Mouse (Mus musculus) retina, embryonic 14.5 days (tissue): ENCODE measurements at regions not wholly inside any gene's neighbourhood (a gene's known extent, or its start where the extent isn't known, plus 50 kb on each side); places are given as distances from the start of the nearest gene placed in this dataset.

Experiments
- DNase-seq: peaks from one replicate; pipeline ENCODE4 v3.0.0-alpha.2; 2015; ENCODE audit warnings: low spot score

DNA sequence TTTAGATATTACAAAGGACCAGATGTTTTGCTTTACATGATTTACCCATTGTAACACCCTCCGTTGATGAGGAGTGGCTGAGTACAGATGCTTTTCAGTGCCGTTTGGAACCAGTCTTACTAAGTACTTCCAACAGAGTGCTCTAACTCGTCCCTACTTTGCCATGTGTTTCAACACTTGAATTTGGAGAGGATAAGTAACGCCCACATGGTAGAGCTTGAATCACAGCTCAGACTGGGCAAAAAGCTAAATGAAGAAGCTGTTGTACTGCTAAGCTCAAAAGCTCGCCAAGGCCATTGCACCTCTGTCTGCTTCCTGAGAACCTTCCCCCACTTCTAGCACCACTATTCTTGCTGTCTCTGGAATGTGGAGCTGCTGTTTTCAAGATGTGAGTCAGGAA is 471.1 kb downstream of the Nfib start:
- DNase-seq, result no peak

- no peak for DNase-seq
These were observed 479.1 kb downstream of the Nfib start for GRCm38 (mm10) chr4:82226197-82227119.

DNA sequence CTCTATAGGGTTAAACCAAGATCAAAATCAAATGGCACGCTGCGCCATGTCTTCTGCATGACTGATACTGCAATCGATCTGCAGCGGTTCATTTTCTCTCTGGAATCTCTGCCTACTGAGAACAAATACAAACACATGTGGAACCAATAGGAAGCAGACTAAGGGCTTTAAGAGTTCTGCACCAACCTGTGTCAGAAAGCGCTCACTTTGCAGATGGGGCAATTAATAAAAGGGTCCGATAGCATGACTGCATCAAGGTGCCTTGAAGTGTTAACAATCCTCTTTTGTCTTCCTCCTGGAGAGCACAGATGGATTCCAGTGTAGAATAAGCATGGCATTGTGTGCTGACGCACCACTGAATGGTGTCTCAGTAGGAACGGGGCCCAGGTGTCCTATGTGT is 484.8 kb downstream of the Nfib start:
- peak; percentile 66 for DNase-seq

DNA sequence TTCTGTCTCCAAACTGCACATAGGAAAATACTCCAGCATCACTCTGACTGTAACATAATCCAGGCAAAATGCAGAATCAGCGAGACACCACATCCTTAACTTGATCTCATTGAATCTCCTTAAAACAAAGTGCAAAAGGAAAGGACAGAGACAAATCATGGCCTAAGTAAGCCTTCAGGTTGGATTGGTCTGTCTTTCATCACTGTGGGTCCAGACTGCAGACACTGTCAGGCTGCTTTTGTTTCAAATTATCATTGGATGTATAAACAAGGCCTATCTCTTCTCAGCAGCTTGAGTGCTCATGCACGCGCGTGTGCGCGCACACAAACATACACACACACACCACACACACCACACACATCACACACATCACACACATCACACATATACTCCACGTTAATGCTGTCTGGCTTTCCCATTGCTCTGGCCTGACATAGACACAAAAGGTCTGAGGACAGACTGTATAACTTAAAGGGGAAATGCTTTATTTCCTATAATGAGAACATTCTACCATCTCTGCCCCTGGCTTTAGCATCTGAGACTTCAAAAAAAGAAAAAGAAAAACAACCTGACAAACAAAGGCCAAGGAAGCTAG is 485.3 kb downstream of the Nfib start:
- DNase-seq, result no peak

DNA sequence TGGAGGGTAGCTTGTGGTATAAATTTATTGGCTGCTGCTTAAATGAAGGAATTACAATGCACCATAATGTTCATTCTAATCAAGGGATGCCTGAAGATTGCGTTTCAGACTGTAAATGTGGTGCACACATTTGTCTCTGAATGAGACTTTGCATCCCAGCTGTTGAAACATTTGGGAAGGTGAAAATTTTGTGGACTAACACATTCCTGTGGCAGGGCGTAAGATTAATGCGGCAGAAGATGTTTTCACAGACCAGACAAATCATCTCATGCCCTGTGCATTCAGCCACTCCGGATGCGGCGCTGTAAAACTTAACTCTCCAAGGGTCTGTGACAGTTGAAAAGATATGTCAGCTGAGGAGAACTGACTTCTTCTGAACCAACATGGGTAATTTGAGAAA is 486.9 kb downstream of the Nfib start:
- DNase-seq, result no peak

GRCm38 (mm10) chr4:82207031-82207430 is 498.5 kb downstream of the Nfib start:
- no peak for DNase-seq

- DNase-seq, result no peak
These were observed 505.2 kb downstream of the Nfib start for GRCm38 (mm10) chr4:82200306-82200705.

GRCm38 (mm10) chr4:82199118-82199517 is 506.4 kb downstream of the Nfib start:
- no peak for DNase-seq

DNA sequence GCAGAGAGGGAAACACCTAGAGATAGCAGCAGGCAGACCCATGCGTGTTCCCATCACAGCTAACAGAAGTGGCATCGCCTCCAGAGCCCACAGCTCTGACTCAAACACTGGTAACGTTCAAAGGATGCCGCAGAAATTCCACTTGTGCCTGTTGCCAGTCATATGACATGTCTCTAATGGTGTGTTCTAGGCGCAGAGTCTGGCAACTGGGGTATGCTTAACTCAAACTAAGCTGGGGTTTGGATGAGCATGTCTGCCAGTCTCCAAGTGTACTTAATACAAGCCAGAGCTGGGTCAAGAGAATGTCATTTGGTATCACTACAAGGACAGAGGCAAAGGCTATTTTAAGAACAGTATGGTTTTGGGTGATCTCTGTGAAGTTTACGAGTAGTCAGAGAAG is 507.9 kb downstream of the Nfib start:
- no peak for DNase-seq

DNA sequence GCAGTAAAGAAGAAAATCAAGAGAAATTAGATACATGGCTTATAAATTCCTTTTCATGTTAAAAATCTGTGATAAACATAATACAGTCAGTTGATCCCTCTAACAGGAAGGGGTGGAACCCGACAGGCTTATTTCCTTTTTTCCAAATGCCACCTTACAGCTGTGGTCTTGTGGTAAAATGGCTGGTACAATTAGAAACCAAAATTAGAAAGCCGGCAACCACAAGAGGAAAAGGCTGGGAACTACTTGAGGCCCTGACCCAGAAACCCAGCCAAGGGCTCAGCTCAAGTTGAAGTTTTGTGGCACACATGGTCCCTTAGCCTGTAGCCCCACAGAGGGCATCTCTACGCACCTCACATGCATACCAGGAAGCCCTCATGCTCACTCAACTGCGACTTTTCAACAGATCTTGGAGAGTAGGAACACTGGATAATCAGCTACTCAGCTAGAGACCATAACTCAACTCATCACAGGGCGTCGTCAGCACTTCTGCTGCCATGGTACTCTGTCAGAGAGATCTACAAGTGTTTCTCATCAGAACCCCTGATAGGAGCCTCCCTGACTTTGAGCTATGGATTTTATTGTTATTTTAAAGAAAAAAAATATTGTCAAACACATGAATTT is 509.4 kb downstream of the Nfib start:
- DNase-seq, result no peak

GRCm38 (mm10) chr4:82193905-82194304 is 511.6 kb downstream of the Nfib start:
- DNase-seq, result no peak

DNA sequence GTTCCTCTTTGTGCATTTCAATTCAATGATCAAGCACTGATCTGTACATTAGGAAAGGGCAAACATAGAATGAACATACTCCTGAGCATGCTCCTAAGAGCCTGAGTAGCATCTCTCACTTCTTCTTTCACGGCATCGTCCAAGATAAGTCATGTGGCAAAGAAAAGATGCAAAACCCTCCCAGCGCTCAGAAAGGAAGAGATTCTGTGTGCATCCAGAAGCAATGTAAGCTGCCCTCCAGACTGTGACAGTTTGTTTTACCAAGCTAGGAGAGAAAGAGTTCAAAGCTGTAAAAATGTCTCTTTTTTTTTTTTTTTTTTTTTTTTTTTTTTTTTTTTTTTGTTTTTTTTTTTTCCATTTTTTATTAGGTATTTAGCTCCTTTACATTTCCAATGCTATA is 518.7 kb downstream of the Nfib start:
- DNase-seq, result no peak

GRCm38 (mm10) chr4:82183974-82184373 is 521.6 kb downstream of the Nfib start:
- DNase-seq, result no peak

DNA sequence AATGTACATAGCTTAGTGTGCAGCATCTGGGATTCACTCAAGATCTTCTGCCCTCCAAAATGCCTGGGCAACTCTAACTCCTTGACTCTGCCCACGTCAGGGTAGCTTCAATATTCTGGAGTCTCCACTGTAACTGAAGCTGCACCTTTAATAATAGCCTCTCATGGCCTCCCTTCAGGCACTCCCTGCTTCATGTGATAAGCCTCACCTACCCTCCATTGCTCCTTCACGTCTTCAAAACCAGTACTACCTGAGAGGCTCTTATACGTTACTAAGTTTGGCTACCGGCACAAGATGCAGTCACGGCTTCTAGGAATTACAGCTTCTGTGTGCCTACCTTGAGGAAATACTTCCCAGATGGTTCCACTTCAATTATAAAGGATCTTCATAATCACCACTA is 527.4 kb downstream of the Nfib start:
- no peak for DNase-seq

DNA sequence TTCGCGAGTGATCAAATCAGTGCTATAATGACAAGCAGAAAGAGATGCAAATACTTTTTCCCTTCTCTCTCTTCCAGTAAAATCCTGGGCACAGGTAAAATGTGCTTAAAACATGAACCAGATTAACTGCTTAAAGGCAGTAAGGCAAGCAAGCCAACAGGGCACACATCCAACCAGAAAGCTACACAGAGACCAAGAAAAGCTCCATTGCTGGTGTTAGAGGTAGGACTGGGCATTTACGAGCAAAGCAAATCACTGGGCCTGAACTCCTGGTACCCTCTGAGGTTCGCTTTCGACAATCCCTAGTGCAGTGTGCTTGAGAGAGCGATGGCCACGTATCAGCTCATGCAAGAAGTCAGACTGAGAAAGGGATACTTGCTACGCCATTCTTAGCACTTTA is 528.8 kb downstream of the Nfib start:
- DNase-seq, result no peak

- no peak for DNase-seq
These were observed 532.0 kb downstream of the Nfib start for GRCm38 (mm10) chr4:82173461-82174085.

GRCm38 (mm10) chr4:82170930-82171329 is 534.6 kb downstream of the Nfib start:
- DNase-seq, result no peak

- DNase-seq, result no peak
These were observed 537.5 kb downstream of the Nfib start for GRCm38 (mm10) chr4:82168032-82168431.

DNA sequence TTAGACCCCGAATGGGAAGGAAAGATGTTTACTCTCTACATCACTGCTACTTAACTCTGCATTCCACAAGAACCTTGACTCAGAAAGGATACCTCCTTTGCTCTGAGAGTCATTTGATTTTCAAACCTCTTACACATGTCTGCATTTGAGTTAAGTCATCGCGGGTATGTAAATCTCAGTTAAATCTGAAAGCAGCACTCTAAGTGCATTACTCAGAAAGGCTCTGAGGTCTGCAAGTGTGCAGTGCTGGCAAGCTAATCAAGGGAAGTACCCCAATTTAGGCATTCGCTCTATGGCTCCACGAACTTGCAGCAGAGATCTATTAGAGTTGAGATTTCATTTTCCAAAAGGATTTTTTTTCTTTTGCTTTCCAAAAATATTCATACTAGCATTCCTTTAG is 538.2 kb downstream of the Nfib start:
- no peak for DNase-seq

DNA sequence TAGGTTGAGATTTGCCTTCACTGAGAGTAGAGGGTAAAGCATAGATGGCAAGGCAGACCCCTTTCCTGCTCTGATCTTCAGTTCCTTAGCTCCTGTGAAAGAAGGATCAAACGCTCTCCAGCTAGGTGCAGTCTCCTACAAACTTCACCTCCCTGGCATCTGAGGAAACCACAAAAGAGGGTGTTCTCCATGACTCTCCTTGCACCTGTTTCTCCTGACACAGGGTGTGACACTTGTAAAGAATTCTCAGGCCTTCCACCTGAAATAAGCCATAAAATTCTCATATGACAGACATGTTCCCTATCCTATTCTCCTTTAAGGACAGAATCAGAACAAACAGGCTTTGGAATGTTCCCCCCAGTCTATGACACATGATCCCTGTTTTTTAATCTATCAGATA is 538.7 kb downstream of the Nfib start:
- no peak for DNase-seq

- no peak for DNase-seq
These were observed 539.5 kb downstream of the Nfib start for GRCm38 (mm10) chr4:82166087-82166486.

- DNase-seq, result no peak
These were observed 541.5 kb downstream of the Nfib start for GRCm38 (mm10) chr4:82164058-82164457.

DNA sequence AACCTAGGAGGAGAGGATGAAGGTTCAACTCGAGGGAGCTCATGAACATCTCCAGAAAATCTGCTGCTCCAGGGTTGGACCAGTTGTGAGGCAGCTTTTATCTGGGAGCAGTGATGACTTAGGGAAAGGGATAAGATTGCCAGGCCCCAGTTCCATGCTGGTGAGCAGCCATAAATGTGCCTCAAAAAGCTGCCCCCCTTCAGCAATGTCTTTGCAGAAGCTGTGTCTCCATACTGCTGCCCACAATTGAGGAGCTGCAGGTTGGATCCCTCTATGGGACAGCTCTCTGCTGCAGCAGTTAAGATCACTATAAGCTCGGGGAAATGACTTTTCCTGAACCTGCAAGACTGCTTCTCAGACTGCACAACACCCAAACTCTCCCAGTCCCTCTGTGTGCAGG is 543.7 kb downstream of the Nfib start:
- DNase-seq, result no peak
